ENCODE assay signal across 16 mouse cellular contexts in genomic region chr7:99086646-99087443, GRCm38 (mm10). TPM values are rescaled to one million over a fixed set of nuclear protein-coding genes. Genes with fewer than 3 reads are reported as not detected.
DNase-seq lines count a peak whose midpoint lies in the region; ATAC-seq and TF ChIP-seq lines count a peak whose summit lies in the region.
"Had no signal": no experiment of that assay in that cellular context is flagged by ENCODE, and none has a peak within 500 bp of the region (broad histone marks: within the 10 kb centered on the region; RNA-seq: fewer than 3 reads in every experiment).

No protein-coding gene starts in this region.

- H3K4me3 ChIP-seq in layer of hippocampus, adult 2 months, result no peak overlapping the region
- H3K4me3 ChIP-seq in myocyte, result no peak overlapping the region
- no peak overlapping the region for H3K4me3 ChIP-seq in hindbrain, embryonic 11.5 days (ENCODE audit: low read depth, low read length)
- H3K4me3 ChIP-seq in hindbrain, embryonic 14.5 days (replicated peaks; ENCODE audit: low read length), result no peak overlapping the region
- H3K4me3 ChIP-seq: forebrain, embryonic 12.5 days; liver, embryonic 13.5 days; stomach, embryonic 15.5 days had no signal

- ATAC-seq in hindbrain, embryonic 11.5 days (ENCODE audit: low FRiP score), result no peak
- ATAC-seq in hindbrain, embryonic 14.5 days (ENCODE audit: low FRiP score), result no peak

- no peaks in the 10 kb centered on the region for H3K27me3 ChIP-seq in myocyte (ENCODE audit: control insufficient read depth, insufficient read depth, insufficient read length)
- H3K27me3 ChIP-seq in hindbrain, embryonic 11.5 days (ENCODE audit: control insufficient read depth, insufficient read depth, low read length), result no peaks in the 10 kb centered on the region
- no peaks in the 10 kb centered on the region for H3K27me3 ChIP-seq in hindbrain, embryonic 14.5 days (ENCODE audit: control insufficient read depth, insufficient read depth, low read length)
- H3K27me3 ChIP-seq: forebrain, embryonic 12.5 days; liver, embryonic 13.5 days; stomach, embryonic 15.5 days had no signal

- 0 out of 2 replicates have a peak overlapping the region, but pooled peaks have one; percentile 1 for H3K27ac ChIP-seq in layer of hippocampus, adult 2 months
- H3K27ac ChIP-seq in hindbrain, embryonic 11.5 days (ENCODE audit: low read depth, low read length), result no peak overlapping the region
- no peak overlapping the region for H3K27ac ChIP-seq in hindbrain, embryonic 14.5 days
- H3K27ac ChIP-seq: forebrain, embryonic 12.5 days; liver, embryonic 13.5 days; stomach, embryonic 15.5 days had no signal

- peak overlapping the region; percentile 66 for H3K4me2 ChIP-seq in myocyte (ENCODE audit: low read depth)
- H3K4me2 ChIP-seq in hindbrain, embryonic 11.5 days (replicated peaks; ENCODE audit: low read depth, low read length), result no peak overlapping the region
- no peak overlapping the region for H3K4me2 ChIP-seq in hindbrain, embryonic 14.5 days (replicated peaks)
- H3K4me2 ChIP-seq: forebrain, embryonic 12.5 days; liver, embryonic 13.5 days; stomach, embryonic 15.5 days had no signal

- no peak for TF ChIP-seq CTCF in layer of hippocampus, adult 2 months (conservative IDR thresholded peaks at IDR 0.05)

- no peaks in the 10 kb centered on the region for H3K9me3 ChIP-seq in hindbrain, embryonic 11.5 days (ENCODE audit: control insufficient read depth, low read length)
- no peaks in the 10 kb centered on the region for H3K9me3 ChIP-seq in hindbrain, embryonic 14.5 days (ENCODE audit: control insufficient read depth, low read length)
- H3K9me3 ChIP-seq: forebrain, embryonic 12.5 days; liver, embryonic 13.5 days; stomach, embryonic 15.5 days had no signal

- no peak overlapping the region for H3K9ac ChIP-seq in hindbrain, embryonic 11.5 days (ENCODE audit: low read depth, low read length)
- no peak overlapping the region for H3K9ac ChIP-seq in hindbrain, embryonic 14.5 days
- H3K9ac ChIP-seq: forebrain, embryonic 12.5 days; liver, embryonic 13.5 days; stomach, embryonic 15.5 days had no signal

- H3ac ChIP-seq in myocyte (ENCODE audit: control insufficient read depth, insufficient read length), result no peak overlapping the region

- no peaks in the 10 kb centered on the region for H3K36me3 ChIP-seq in myocyte (ENCODE audit: control insufficient read depth, insufficient read depth)
- H3K36me3 ChIP-seq in hindbrain, embryonic 11.5 days (ENCODE audit: control insufficient read depth, insufficient read depth, low read length), result no peaks in the 10 kb centered on the region
- H3K36me3 ChIP-seq in hindbrain, embryonic 14.5 days (replicated peaks; ENCODE audit: control insufficient read depth, insufficient read depth), result no peaks in the 10 kb centered on the region; the same call in 1 of the 2 replicates

- no peak for DNase-seq in layer of hippocampus, adult 2 months (ENCODE audit: low spot score in 2 of 2)
- DNase-seq in layer of hippocampus, postnatal 14 days (ENCODE audit: low spot score in 2 of 2), result no peak
- peak; percentile 91 for DNase-seq in T-cell, adult 2 months (ENCODE audit: low spot score)
- peak; percentile 75 to 77 for DNase-seq in thymus, postnatal 10 days (ENCODE audit: low spot score in 2 of 2)
- DNase-seq in urinary bladder, postnatal 10 days (ENCODE audit: low spot score), result no peak
- no peak for DNase-seq in hindbrain, embryonic 11.5 days (ENCODE audit: low spot score)
- no peak for DNase-seq in hindbrain, embryonic 14.5 days (ENCODE audit: low spot score)
- DNase-seq: cerebellum, adult 18-20 months; gastrocnemius, postnatal 14 days; kidney, postnatal 36 days; liver, embryonic 13.5 days; lung, postnatal 14 days; right cerebral cortex, adult 18-20 months had no signal

- H3K4me1 ChIP-seq in hindbrain, embryonic 11.5 days (replicated peaks; ENCODE audit: control insufficient read depth, insufficient read depth, low read length), result no peaks in the 10 kb centered on the region
- H3K4me1 ChIP-seq in hindbrain, embryonic 14.5 days (replicated peaks; ENCODE audit: control insufficient read depth, insufficient read depth, low read length), result no peaks in the 10 kb centered on the region
- H3K4me1 ChIP-seq: stomach, embryonic 15.5 days had no signal

- H3K79me2 ChIP-seq in myocyte (ENCODE audit: control insufficient read depth, insufficient read depth), result no peaks in the 10 kb centered on the region

- WGBS in hindbrain, embryonic 11.5 days, result 79% methylated on average over 9 of the region's 9 CpGs
- 80% methylated on average over 9 of the region's 9 CpGs for WGBS in hindbrain, embryonic 14.5 days

- TF ChIP-seq POLR2A in myocyte (IDR thresholded peaks at IDR 0.05; ENCODE audit: insufficient read length, low read depth), result no peak

TF ChIP-seq in myocyte, 11 proteins besides CTCF, POLR2A, EP300 and RAD21:
- TF ChIP-seq SRF (IDR thresholded peaks at IDR 0.05; ENCODE audit: control insufficient read depth, insufficient read length, low read depth) (no peak), CEBPB (IDR thresholded peaks at IDR 0.05; ENCODE audit: insufficient read depth, poor library complexity, severe bottlenecking) (no peak), REST (IDR thresholded peaks at IDR 0.05; ENCODE audit: insufficient read depth, insufficient read length) (no peak), E2F4 (IDR thresholded peaks at IDR 0.05; ENCODE audit: insufficient read depth) (no peak), POLR2AphosphoS2 (IDR thresholded peaks at IDR 0.05; ENCODE audit: insufficient read length, low read depth) (no peak), TCF3 (IDR thresholded peaks at IDR 0.05; ENCODE audit: insufficient read length, low read depth) (no peak), MAX (IDR thresholded peaks at IDR 0.05; ENCODE audit: low read depth) (no peak), MYOD1 (IDR thresholded peaks at IDR 0.05; ENCODE audit: control insufficient read depth in 1 of 3, insufficient read length in 2 of 3, low read depth in 2 of 3) (no peak), USF1 (IDR thresholded peaks at IDR 0.05; ENCODE audit: low read depth) (no peak), MYOG (IDR thresholded peaks at IDR 0.05; ENCODE audit: control insufficient read depth in 1 of 3, insufficient read depth in 1 of 3, insufficient read length in 2 of 3, low read depth in 2 of 3) (no peak), TCF12 (IDR thresholded peaks at IDR 0.05; ENCODE audit: insufficient read depth, poor library complexity, severe bottlenecking) (no peak)

RNA-seq across cellular contexts. Expression of gene Uvrag, which starts 54.1 kb away (rescaled TPM):
- 10 to 100 TPM; 48.9 to 52.4 TPM for total RNA-seq in layer of hippocampus, adult 2 months (2021)
- 10 to 100 TPM; 44.6 to 45.8 TPM for total RNA-seq in layer of hippocampus, postnatal 14 days (2021)
- polyA plus RNA-seq in myocyte (2012; fragmentation: generic; extraction: Trizol), result 9.0 TPM
- 11.7 and 13.1 TPM in 2 replicates for polyA plus RNA-seq in hindbrain, embryonic 11.5 days (2014; fragmentation: Nextera tagmentation; extraction: Ambion mirVana)
- 16.1 and 18.0 TPM in 2 replicates for polyA plus RNA-seq in hindbrain, embryonic 14.5 days (2014; fragmentation: Nextera tagmentation; extraction: Ambion mirVana)

Comparison
In these comparisons a context has a peak if more than half of its experiments do, and no peak if none do; other contexts are left out.
1. DNase-seq: peak in T-cell, adult 2 months (single experiment) and thymus, postnatal 10 days (2 of 2); none in layer of hippocampus, adult 2 months (0 of 2), layer of hippocampus, postnatal 14 days (0 of 2), urinary bladder, postnatal 10 days (single experiment), hindbrain, embryonic 11.5 days (single experiment) and hindbrain, embryonic 14.5 days (single experiment).